Mouse (Mus musculus): ENCODE data around the gene Ccr3. TPM values are rescaled to one million over a fixed set of nuclear protein-coding genes. Genes with fewer than 3 reads are reported as not detected.
"Not testable (repeated sequence)": the region's sequence is repeated elsewhere in the genome, so short reads cannot be mapped to it uniquely, and the experiment has no call there.

Ccr3 gene
- polyA plus RNA-seq (2012; rRNA removed): 0.05 and 0.06 TPM in 2 replicates

DNA sequence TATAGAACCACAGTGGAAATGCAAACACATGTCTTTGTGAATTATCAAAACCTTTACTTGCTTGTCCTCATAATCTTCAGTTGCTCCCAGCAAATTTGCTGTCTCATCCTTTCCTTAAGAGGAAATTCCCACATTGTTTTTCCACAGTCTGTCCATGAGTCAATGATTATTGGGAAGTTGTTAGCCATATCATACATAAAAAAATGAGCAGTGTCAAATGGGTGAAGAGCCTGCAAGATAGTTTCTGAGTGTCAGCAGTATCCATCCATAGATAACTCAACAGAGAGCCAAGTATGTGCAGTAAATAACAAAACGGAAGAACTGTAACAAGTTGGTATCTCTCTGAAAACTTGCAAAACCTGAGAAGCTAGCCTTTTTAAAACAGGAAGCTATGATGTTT, at the start of gene Ccr3:
TSS of gene Ccr3 (plus strand) at position 301 of the 400 bp plus-strand sequence.
- Histone ChIP-seq H3K27ac (ENCODE audit: control insufficient read depth, insufficient read depth, low read depth, low read length) (no peak within 1 kb of the TSS), H3K4me1 (ENCODE audit: control insufficient read depth, insufficient read depth, low read length) (no peaks in the 10 kb centered on the region)

DNA sequence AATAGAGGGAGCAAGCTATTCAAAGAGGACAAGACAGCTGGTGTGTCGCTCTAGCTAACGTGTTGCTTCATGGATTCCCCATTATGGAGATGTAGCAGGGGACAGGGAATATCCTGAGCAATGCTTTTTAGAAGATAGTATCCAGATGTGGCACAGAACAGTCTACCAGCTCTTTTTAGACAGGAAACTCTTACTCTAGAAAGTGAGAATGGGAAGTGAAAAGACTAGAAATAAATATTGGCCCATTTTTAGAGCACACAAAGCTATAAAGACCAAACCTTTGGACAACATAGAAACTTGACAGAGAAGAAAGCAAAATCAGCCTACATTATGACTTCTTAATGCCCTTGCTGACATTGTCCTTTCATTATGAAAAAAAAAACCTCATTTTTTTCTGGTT, 46.1 kb upstream of the Ccr3 start:
- H3K36me3 ChIP-seq (ENCODE audit: control insufficient read depth, insufficient read depth, low read length): no peaks in the 10 kb centered on the region
- H3K27me3 ChIP-seq (ENCODE audit: control insufficient read depth, insufficient read depth, low read length): no peaks in the 10 kb centered on the region
- TF ChIP-seq POLR2A (IDR thresholded peaks at IDR 0.05; ENCODE audit: control insufficient read depth, low read depth, low read length) (no peak), CTCF (IDR thresholded peaks at IDR 0.05; ENCODE audit: control insufficient read depth, insufficient read depth, insufficient replicate concordance, low read depth, low read length) (no peak)
- H3K4me1 ChIP-seq (ENCODE audit: control insufficient read depth, insufficient read depth, low read length): no peaks in the 10 kb centered on the region
- H3K27ac ChIP-seq (ENCODE audit: control insufficient read depth, insufficient read depth, low read depth, low read length): no peak overlapping the region
- H3K4me3 ChIP-seq (ENCODE audit: control insufficient read depth, low read depth, low read length): no peak overlapping the region

More for the DNA sequence above, at the start of gene Ccr3:
- H3K27me3 ChIP-seq (ENCODE audit: control insufficient read depth, insufficient read depth, low read length): no peaks in the 10 kb centered on the region
- H3K36me3 ChIP-seq (ENCODE audit: control insufficient read depth, insufficient read depth, low read length): no peaks in the 10 kb centered on the region
- no peak for TF ChIP-seq CTCF (IDR thresholded peaks at IDR 0.05; ENCODE audit: control insufficient read depth, insufficient read depth, insufficient replicate concordance, low read depth, low read length)
- TF ChIP-seq POLR2A (IDR thresholded peaks at IDR 0.05; ENCODE audit: control insufficient read depth, low read depth, low read length): no peak
- H3K4me3 ChIP-seq (ENCODE audit: control insufficient read depth, low read depth, low read length): no peak within 1 kb of the TSS

DNA sequence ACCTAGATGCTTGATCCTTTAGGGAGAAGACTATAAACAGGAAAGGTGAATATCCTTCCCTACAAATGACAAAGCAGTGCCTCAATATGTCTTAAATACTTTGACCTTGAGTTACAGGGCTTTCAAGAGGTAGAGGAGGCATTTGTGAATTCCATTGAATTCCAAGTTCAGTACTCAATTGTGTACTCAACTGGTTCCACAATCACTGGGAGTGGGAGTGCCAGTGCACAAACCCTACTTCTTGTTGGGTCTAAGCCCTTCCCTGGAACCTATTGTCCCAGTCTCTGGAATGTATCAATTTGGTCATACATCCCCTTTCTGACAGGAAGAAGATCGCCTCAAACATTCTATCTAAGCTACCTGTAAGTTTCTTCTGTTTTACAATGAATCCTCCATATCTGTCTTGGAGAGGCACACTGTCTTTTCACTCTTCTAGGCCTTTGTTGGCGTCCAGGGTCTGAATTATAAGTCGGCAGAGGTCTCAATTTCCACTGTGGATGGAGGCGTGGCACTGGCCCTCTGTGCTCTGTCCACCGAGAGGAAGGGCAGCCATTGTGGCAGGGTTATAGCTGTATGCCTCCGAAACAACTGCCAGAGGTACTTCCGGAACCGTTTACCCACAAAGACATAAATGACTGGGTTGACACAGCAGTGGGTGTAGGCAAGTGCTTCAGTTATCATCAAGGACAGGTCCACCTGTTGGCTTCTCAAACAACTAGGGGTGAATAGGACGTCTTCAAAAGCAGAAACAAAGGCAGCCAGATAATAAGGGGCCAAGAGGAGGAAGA, 44.7 kb upstream of the Ccr3 start:
- Histone ChIP-seq H3K27me3 (ENCODE audit: control insufficient read depth, insufficient read depth, low read length) (no peaks in the 10 kb centered on the region), H3K4me3 (ENCODE audit: control insufficient read depth, low read depth, low read length) (no peak overlapping the region)
- TF ChIP-seq POLR2A (IDR thresholded peaks at IDR 0.05; ENCODE audit: control insufficient read depth, low read depth, low read length): no peak
- TF ChIP-seq CTCF (IDR thresholded peaks at IDR 0.05; ENCODE audit: control insufficient read depth, insufficient read depth, insufficient replicate concordance, low read depth, low read length): no peak

DNA sequence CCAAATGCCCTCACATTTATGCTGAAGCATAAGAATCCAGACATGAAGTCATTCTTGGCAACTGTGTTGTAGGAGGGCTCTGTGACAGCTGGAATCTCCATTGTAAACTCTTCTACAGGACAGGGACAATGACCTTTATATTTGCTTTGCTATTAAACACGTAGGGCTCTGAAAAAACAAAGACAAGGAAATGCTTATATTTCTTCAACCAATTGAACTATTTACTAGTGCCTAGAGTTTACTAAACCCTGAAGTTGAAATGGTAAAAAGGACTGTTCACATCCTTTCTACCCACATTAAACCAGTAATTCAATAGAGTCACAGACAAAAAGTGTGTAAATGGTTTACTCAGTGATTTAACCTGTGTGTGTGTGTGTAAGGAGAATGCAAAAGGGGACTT, 43.5 kb upstream of the Ccr3 start, which contains the start of gene Ccr1l1:
TSS of gene Ccr1l1 (minus strand) at position 101 of the 400 bp plus-strand sequence.
- H3K27ac ChIP-seq (ENCODE audit: control insufficient read depth, insufficient read depth, low read depth, low read length): no peak within 1 kb of the TSS
- H3K27me3 ChIP-seq (ENCODE audit: control insufficient read depth, insufficient read depth, low read length): no peaks in the 10 kb centered on the region
- no peak within 1 kb of the TSS for H3K4me3 ChIP-seq (ENCODE audit: control insufficient read depth, low read depth, low read length)
- no peaks in the 10 kb centered on the region for H3K36me3 ChIP-seq (ENCODE audit: control insufficient read depth, insufficient read depth, low read length)
- no peaks in the 10 kb centered on the region for H3K4me1 ChIP-seq (ENCODE audit: control insufficient read depth, insufficient read depth, low read length)
- TF ChIP-seq CTCF (IDR thresholded peaks at IDR 0.05; ENCODE audit: control insufficient read depth, insufficient read depth, insufficient replicate concordance, low read depth, low read length) (no peak), POLR2A (IDR thresholded peaks at IDR 0.05; ENCODE audit: control insufficient read depth, low read depth, low read length) (no peak)

More for the DNA sequence above, 44.7 kb upstream of the Ccr3 start:
- no peak overlapping the region for H3K27ac ChIP-seq (ENCODE audit: control insufficient read depth, insufficient read depth, low read depth, low read length)
- no peaks in the 10 kb centered on the region for H3K36me3 ChIP-seq (ENCODE audit: control insufficient read depth, insufficient read depth, low read length)
- no peaks in the 10 kb centered on the region for H3K4me1 ChIP-seq (ENCODE audit: control insufficient read depth, insufficient read depth, low read length)

- not testable (repeated sequence) for H3K4me3 ChIP-seq (ENCODE audit: control insufficient read depth, low read depth, low read length); H3K27ac ChIP-seq (ENCODE audit: control insufficient read depth, insufficient read depth, low read depth, low read length); H3K36me3 ChIP-seq (ENCODE audit: control insufficient read depth, insufficient read depth, low read length); H3K27me3 ChIP-seq (ENCODE audit: control insufficient read depth, insufficient read depth, low read length); H3K4me1 ChIP-seq (ENCODE audit: control insufficient read depth, insufficient read depth, low read length)
Measured at GRCm38 (mm10) chr9:123980858-123981475, 40.8 kb upstream of the Ccr3 start.

DNA sequence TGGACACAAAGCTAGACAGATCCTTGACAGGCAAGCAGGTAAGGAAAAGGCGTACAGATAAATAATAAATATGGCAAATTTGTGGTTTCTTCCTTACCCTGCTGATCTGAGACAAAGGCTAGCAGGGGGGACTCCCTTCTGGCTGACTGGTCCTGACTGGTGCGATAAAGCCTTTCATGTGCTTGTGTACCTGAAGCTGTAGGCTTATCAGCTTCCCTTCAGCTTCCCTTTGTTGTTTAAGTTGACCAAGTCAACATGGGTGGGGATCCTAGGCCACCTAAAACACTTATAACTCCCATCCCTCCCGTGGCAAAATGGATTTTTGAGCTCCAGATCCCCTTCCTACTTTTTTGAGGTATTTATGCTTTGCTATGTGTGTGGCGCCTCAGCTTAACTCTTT, 39.9 kb upstream of the Ccr3 start:
- TF ChIP-seq CTCF (IDR thresholded peaks at IDR 0.05; ENCODE audit: control insufficient read depth, insufficient read depth, insufficient replicate concordance, low read depth, low read length) (no peak), POLR2A (IDR thresholded peaks at IDR 0.05; ENCODE audit: control insufficient read depth, low read depth, low read length) (no peak)
- Histone ChIP-seq H3K27me3 (ENCODE audit: control insufficient read depth, insufficient read depth, low read length) (no peaks in the 10 kb centered on the region), H3K4me3 (ENCODE audit: control insufficient read depth, low read depth, low read length) (no peak overlapping the region), H3K36me3 (ENCODE audit: control insufficient read depth, insufficient read depth, low read length) (no peaks in the 10 kb centered on the region), H3K27ac (ENCODE audit: control insufficient read depth, insufficient read depth, low read depth, low read length) (no peak overlapping the region), H3K4me1 (ENCODE audit: control insufficient read depth, insufficient read depth, low read length) (no peaks in the 10 kb centered on the region)

- no peak overlapping the region for H3K4me3 ChIP-seq (ENCODE audit: control insufficient read depth, low read depth, low read length)
- no peak overlapping the region for H3K27ac ChIP-seq (ENCODE audit: control insufficient read depth, insufficient read depth, low read depth, low read length)
- no peaks in the 10 kb centered on the region for H3K4me1 ChIP-seq (ENCODE audit: control insufficient read depth, insufficient read depth, low read length)
- no peaks in the 10 kb centered on the region for H3K36me3 ChIP-seq (ENCODE audit: control insufficient read depth, insufficient read depth, low read length)
- H3K27me3 ChIP-seq (ENCODE audit: control insufficient read depth, insufficient read depth, low read length): no peaks in the 10 kb centered on the region
- TF ChIP-seq POLR2A (IDR thresholded peaks at IDR 0.05; ENCODE audit: control insufficient read depth, low read depth, low read length): no peak
- TF ChIP-seq CTCF (IDR thresholded peaks at IDR 0.05; ENCODE audit: control insufficient read depth, insufficient read depth, insufficient replicate concordance, low read depth, low read length): no peak
Measured at GRCm38 (mm10) chr9:123982720-123983119, 39.1 kb upstream of the Ccr3 start.

All from testis, adult 2 months (tissue).